Mouse (Mus musculus) kidney, embryonic 15.5 days (tissue): ENCODE measurements around the gene Tmem156. TPM values are rescaled to one million over a fixed set of nuclear protein-coding genes. Genes with fewer than 3 reads are reported as not detected.

ENCODE experiments used
- ATAC-seq: fragments of 200-750 bp; cut with Nextera tagmentation; replicated peaks from 2 replicates; pipeline ENCODE4 v1.8.0; 2017; ENCODE audit warnings: moderate TSS enrichment; ENCODE audit not compliant: low FRiP score
- H3K27ac ChIP-seq: fragments of 300-500 bp; sonication (generic); 2 replicates; pipeline ENCODE4 v1.5.1; 2015; ENCODE audit warnings: mild to moderate bottlenecking, inconsistent platforms
- H3K27me3 ChIP-seq: fragments of 300-500 bp; sonication (generic); 2 replicates; pipeline ENCODE4 v1.6.1; 2015; ENCODE audit warnings: inconsistent platforms
- H3K36me3 ChIP-seq: fragments of 300-500 bp; sonication (generic); 2 replicates; pipeline ENCODE4 v1.6.1; 2015; ENCODE audit warnings: inconsistent platforms
- H3K4me1 ChIP-seq: fragments of 300-500 bp; sonication (generic); 2 replicates; pipeline ENCODE4 v1.6.1; 2015; ENCODE audit warnings: inconsistent platforms
- H3K4me2 ChIP-seq: fragments of 300-500 bp; sonication (generic); 2 replicates; pipeline ENCODE4 v1.6.1; 2015; ENCODE audit warnings: moderate library complexity, mild to moderate bottlenecking, inconsistent platforms
- H3K4me3 ChIP-seq: fragments of 300-500 bp; sonication (generic); replicated peaks from 2 replicates; pipeline ENCODE4 v1.5.1; 2015; ENCODE audit warnings: mild to moderate bottlenecking, inconsistent platforms
- H3K9ac ChIP-seq: fragments of 300-500 bp; sonication (generic); 2 replicates; pipeline ENCODE4 v1.6.1; 2015; ENCODE audit warnings: mild to moderate bottlenecking, inconsistent platforms
- H3K9me3 ChIP-seq: fragments of 300-500 bp; sonication (generic); replicated peaks from 2 replicates; pipeline ENCODE4 v1.6.1; 2016; ENCODE audit warnings: inconsistent platforms
- WGBS: fragments of 180-500 bp; shearing (Covaris S2); methylation state at CpG from one replicate; pipeline ENCODE4 v1.1.7; 2015; ENCODE audit warnings: mixed read lengths; 5-methylcytosine and 5-hydroxymethylcytosine counted together
- polyA plus RNA-seq: library from polyadenylated mRNA; unstranded; fragments of >200 nt; fragmentation: Nextera tagmentation; extraction: Ambion mirVana; gene quantifications from 2 replicates; pipeline ENCODE4 v1.2.1, GENCODE M21; 2015

Gene Tmem156
- 0.15 and 0.31 TPM in 2 replicates for polyA plus RNA-seq

DNA sequence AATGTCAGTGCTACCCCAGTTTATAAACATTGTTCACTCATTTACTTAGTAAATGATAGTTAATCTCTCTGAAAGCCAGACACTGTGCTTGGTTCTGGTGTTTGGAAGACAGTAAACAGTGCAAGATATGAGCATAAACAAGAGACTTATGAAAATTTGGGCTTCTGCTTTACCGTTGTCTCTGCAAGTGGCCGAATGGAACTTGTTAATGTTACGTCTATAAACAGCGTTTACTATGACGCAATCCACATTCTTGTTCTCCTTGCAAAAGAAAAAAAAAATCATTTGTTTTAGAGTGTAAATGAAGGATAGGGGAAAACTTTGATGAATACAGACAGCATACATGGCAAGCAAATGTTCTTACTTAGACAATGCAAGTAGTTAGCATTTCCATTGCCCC lies at the start of gene Tmem156:
Gene Tmem156 (minus strand): TSS at position 212 of the 400 bp plus-strand sequence.
- no peaks in the 10 kb centered on the region for H3K36me3 ChIP-seq
- WGBS: 67% methylated on average over 5 of the region's 5 CpGs
- H3K9me3 ChIP-seq: no peaks in the 10 kb centered on the region
- no peak within 1 kb of the TSS for H3K4me3 ChIP-seq
- no peak within 1 kb of the TSS for H3K9ac ChIP-seq
- no peaks in the 10 kb centered on the region for H3K27me3 ChIP-seq
- H3K4me2 ChIP-seq: no peak within 1 kb of the TSS
- H3K4me1 ChIP-seq: no peaks in the 10 kb centered on the region
- no peak within 1 kb of the TSS for H3K27ac ChIP-seq
- no peak for ATAC-seq

GRCm38 (mm10) chr5:65141242-65141641 lies 49.3 kb upstream of the Tmem156 start:
- Histone ChIP-seq H3K36me3 (peaks cover 19% of the 10 kb centered on the region), H3K4me2 (no peak overlapping the region), H3K4me3 (no peak overlapping the region), H3K27me3 (no peaks in the 10 kb centered on the region), H3K27ac (no peak overlapping the region), H3K4me1 (no peaks in the 10 kb centered on the region; the same call in 1 of the 2 replicates), H3K9ac (no peak overlapping the region), H3K9me3 (no peaks in the 10 kb centered on the region)
- ATAC-seq: no peak
- WGBS: 92% methylated on average over 8 of the region's 8 CpGs

DNA sequence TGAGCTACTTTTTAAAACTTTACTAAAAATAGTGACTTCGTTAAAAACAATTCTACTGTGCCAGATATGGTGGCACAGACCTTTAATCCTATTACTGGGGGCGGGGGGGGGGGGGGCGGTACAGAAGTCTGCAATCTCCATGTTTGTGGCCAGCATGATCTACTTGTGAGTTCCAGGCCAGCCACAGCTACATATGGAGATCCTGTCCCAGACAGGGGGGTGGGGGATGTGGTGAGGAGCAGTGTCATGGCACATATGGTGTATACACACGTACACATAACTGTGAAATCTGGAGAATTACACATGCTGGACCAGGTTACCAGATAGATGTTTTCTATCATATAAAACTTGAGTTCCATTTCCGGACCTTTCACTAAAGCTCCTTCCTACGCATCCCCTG lies 45.1 kb upstream of the Tmem156 start:
- Histone ChIP-seq H3K4me2 (no peak overlapping the region), H3K4me1 (peaks cover 6% of the 10 kb centered on the region; the same call in 1 of the 2 replicates), H3K9me3 (no peaks in the 10 kb centered on the region), H3K9ac (no peak overlapping the region), H3K27me3 (no peaks in the 10 kb centered on the region), H3K36me3 (0 out of 2 replicates have a peak, but pooled peaks cover 6% of the 10 kb centered on the region), H3K27ac (no peak overlapping the region), H3K4me3 (no peak overlapping the region)
- 88% methylated on average over 6 of the region's 6 CpGs for WGBS
- no peak for ATAC-seq

DNA sequence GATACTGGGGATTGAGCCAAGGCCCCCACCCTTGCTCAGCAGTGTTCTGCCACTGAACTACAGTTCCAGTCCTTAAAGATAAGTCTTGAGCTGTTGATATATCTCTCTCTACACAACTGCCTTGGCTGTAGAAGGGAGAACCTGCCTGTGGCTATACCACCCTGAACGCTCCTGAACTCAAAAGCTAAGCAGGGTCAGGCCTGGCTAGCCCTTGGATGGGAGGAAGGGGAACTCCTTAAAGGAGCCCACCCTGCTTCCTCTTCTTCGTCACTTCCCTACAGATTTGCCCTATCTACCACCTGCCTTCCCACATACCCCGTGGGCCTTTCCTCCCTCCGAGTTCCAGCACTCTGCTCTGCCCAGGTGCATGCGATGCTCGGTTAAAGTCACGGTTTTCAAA lies 44.2 kb upstream of the Tmem156 start:
- H3K36me3 ChIP-seq: no peaks in the 10 kb centered on the region
- peaks cover 13% of the 10 kb centered on the region; the same call in 1 of the 2 replicates for H3K4me1 ChIP-seq
- no peak overlapping the region for H3K4me3 ChIP-seq
- WGBS: 70% methylated on average over 7 of the region's 7 CpGs
- H3K4me2 ChIP-seq: no peak overlapping the region
- H3K9ac ChIP-seq: no peak overlapping the region
- ATAC-seq: no peak
- no peak overlapping the region for H3K27ac ChIP-seq
- H3K27me3 ChIP-seq: no peaks in the 10 kb centered on the region
- H3K9me3 ChIP-seq: no peaks in the 10 kb centered on the region

- Histone ChIP-seq H3K27me3 (no peaks in the 10 kb centered on the region), H3K27ac (no peak overlapping the region), H3K9me3 (no peaks in the 10 kb centered on the region), H3K4me2 (peak overlapping the region; percentile 67), H3K9ac (peak overlapping the region; percentile 19; the same call in 1 of the 2 replicates), H3K4me3 (peak overlapping the region; percentile 44), H3K4me1 (peaks cover 21% of the 10 kb centered on the region), H3K36me3 (no peaks in the 10 kb centered on the region)
- WGBS: 13% methylated on average over 20 of the region's 20 CpGs
- ATAC-seq: no peak
Observed at GRCm38 (mm10) chr5:65131211-65131879, 39.4 kb upstream of the Tmem156 start.

DNA sequence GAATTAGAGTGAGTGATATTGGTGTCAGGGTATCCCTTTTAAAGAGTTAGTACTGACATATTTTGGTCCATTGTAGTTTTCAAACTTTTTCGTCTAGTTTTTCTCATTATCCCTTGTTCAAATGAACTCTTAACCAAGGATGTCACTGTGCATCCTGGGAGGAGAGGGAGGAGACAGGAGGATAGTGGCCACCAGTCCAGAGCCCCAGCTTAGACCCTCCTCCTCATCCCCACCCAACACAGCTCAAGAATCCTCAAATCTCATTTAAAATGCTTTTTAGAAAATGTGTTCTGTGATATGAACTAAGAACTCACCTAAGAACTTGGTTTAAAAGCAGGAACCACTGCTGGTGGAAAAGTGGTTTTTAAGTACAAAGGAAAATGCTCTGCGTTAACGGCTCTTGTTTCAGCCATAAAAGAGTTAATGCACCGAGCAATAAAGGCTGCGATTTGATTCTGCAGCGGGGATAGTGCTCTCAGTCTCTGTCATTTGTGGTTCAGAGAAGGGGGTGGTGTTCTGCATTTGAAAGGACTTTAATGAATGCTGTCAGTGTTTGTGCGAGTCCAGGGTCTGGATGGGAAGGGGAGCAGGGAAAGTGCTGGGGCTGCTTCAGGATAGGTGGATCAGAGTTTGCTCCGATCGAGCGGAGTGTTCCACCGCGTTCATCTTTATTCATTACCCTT lies 38.7 kb upstream of the Tmem156 start:
- WGBS: 4% methylated on average over 12 of the region's 12 CpGs
- Histone ChIP-seq H3K27ac (no peak overlapping the region), H3K4me3 (peak overlapping the region; percentile 44), H3K9ac (peak overlapping the region; percentile 19; the same call in 1 of the 2 replicates), H3K4me2 (peak overlapping the region; percentile 67), H3K36me3 (no peaks in the 10 kb centered on the region), H3K4me1 (peaks cover 17% of the 10 kb centered on the region), H3K27me3 (no peaks in the 10 kb centered on the region), H3K9me3 (no peaks in the 10 kb centered on the region)
- 0 out of 2 replicates have a peak, but pooled peaks have one; percentile 36 for ATAC-seq

- H3K4me1 ChIP-seq: peaks cover 15% of the 10 kb centered on the region; the same call in 1 of the 2 replicates
- no peak overlapping the region for H3K9ac ChIP-seq
- WGBS: 63% methylated on average over 2 of the region's 2 CpGs
- no peak overlapping the region for H3K27ac ChIP-seq
- no peaks in the 10 kb centered on the region for H3K9me3 ChIP-seq
- no peaks in the 10 kb centered on the region for H3K27me3 ChIP-seq
- H3K36me3 ChIP-seq: no peaks in the 10 kb centered on the region
- ATAC-seq: no peak
- no peak overlapping the region for H3K4me3 ChIP-seq
- no peak overlapping the region for H3K4me2 ChIP-seq
Observed at GRCm38 (mm10) chr5:65128481-65128880, 36.5 kb upstream of the Tmem156 start.

DNA sequence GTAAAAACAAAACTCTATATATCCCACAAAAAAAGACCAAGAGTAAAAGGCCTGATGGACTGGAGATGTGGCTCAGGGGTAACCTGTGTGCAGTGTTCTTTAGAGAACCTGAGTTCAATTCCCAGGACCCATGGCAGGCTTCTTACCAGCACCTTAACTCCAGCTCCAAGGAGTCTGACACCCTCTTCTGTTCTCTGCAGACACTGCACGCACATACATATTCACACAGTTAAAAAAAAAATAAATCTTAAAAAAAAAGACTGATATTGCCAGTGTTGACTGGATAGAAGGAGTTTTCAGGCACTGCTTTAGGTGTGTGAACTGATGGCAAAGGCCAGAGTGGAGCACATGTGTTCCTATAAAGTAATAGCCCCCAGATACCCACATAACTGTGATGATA lies 34.2 kb upstream of the Tmem156 start:
- no peak overlapping the region for H3K27ac ChIP-seq
- no peaks in the 10 kb centered on the region for H3K36me3 ChIP-seq
- no peak overlapping the region for H3K4me3 ChIP-seq
- H3K9me3 ChIP-seq: no peaks in the 10 kb centered on the region
- peaks cover 8% of the 10 kb centered on the region; the same call in 1 of the 2 replicates for H3K4me1 ChIP-seq
- WGBS: 89% methylated on average over 1 of the region's 1 CpGs
- H3K27me3 ChIP-seq: no peaks in the 10 kb centered on the region
- no peak overlapping the region for H3K4me2 ChIP-seq
- H3K9ac ChIP-seq: no peak overlapping the region
- ATAC-seq: no peak

DNA sequence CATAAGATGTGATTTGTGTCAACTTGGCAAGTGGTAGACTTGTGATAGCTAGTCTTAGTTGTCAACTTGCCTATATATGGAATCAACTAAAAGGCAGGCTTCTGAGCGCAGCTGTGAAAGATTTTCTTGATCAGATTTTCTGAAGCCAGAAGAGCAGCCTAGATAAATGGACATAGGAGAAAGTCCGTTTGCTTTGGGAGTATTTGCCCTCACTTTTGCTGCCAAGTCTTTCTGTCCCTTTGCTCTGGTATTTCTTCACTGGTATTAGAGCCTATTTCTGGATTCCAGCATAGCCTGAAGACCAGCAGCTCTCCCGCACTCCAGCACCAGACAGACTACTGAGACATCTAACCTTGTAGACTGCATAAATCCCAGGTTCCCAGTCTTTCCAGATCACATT lies 30.7 kb upstream of the Tmem156 start:
- no peak overlapping the region for H3K27ac ChIP-seq
- no peak for ATAC-seq
- 93% methylated on average over 3 of the region's 3 CpGs for WGBS

GRCm38 (mm10) chr5:65119918-65120317 lies 28.0 kb upstream of the Tmem156 start:
- no peak overlapping the region for H3K9ac ChIP-seq
- ATAC-seq: no peak
- 53% methylated on average over 3 of the region's 3 CpGs for WGBS
- H3K9me3 ChIP-seq: no peaks in the 10 kb centered on the region
- H3K4me2 ChIP-seq: no peak overlapping the region
- H3K27me3 ChIP-seq: no peaks in the 10 kb centered on the region
- H3K4me1 ChIP-seq: no peaks in the 10 kb centered on the region
- H3K4me3 ChIP-seq: no peak overlapping the region
- no peak overlapping the region for H3K27ac ChIP-seq
- H3K36me3 ChIP-seq: peaks cover 10% of the 10 kb centered on the region

More for the DNA sequence above, 30.7 kb upstream of the Tmem156 start:
- H3K27me3 ChIP-seq: no peaks in the 10 kb centered on the region
- H3K9me3 ChIP-seq: no peaks in the 10 kb centered on the region
- H3K36me3 ChIP-seq: no peaks in the 10 kb centered on the region
- no peaks in the 10 kb centered on the region for H3K4me1 ChIP-seq
- H3K9ac ChIP-seq: no peak overlapping the region
- H3K4me2 ChIP-seq: no peak overlapping the region
- no peak overlapping the region for H3K4me3 ChIP-seq

DNA sequence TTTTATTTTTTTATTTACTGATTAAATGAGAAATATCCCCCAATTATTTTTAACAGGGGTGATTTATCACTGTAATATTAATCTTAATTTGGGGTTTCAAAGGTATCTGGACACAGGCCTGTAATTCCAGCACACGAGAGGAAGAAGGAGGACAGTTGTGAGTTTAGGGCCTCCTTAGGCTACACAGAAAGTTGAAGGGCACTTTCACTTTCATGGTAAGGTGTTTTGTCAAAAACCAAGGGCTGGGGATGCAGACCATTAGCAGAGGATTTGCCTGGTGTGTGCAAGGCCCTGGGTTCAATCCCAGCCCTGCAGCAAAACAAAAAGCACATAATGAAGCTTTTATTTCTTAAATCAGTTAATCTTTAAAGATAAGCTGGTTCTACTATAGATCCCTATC lies 27.6 kb upstream of the Tmem156 start:
- Histone ChIP-seq H3K9me3 (no peaks in the 10 kb centered on the region), H3K4me2 (no peak overlapping the region), H3K27ac (no peak overlapping the region), H3K4me1 (no peaks in the 10 kb centered on the region), H3K4me3 (no peak overlapping the region), H3K36me3 (peaks cover 10% of the 10 kb centered on the region), H3K9ac (no peak overlapping the region), H3K27me3 (no peaks in the 10 kb centered on the region)
- 70% methylated on average over 1 of the region's 1 CpGs for WGBS
- ATAC-seq: no peak

DNA sequence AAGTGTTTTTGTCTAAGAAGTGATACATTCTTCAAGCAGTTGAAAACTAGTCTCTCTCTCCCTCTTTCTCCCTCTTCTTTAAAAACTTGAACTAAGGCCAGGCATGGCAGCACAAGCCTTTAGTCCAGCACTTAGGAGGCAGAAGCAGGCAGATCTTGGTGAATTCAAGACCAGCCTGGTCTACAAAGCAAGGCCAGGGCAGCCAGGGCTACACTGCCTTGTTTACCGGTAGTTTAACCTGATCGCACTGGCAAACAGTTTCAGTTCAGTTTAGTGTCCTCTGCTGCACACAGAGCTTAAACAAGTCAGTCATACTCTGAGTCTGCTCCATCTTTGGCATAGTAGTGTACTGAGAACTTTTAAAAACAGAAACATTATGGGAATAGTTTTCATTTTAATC lies 24.9 kb upstream of the Tmem156 start:
- H3K9me3 ChIP-seq: no peaks in the 10 kb centered on the region
- no peak overlapping the region for H3K4me3 ChIP-seq
- peaks cover 10% of the 10 kb centered on the region for H3K36me3 ChIP-seq
- H3K4me1 ChIP-seq: no peaks in the 10 kb centered on the region
- no peak for ATAC-seq
- H3K27ac ChIP-seq: no peak overlapping the region
- 93% methylated on average over 2 of the region's 2 CpGs for WGBS
- H3K4me2 ChIP-seq: no peak overlapping the region
- H3K27me3 ChIP-seq: no peaks in the 10 kb centered on the region
- no peak overlapping the region for H3K9ac ChIP-seq
